Mouse (Mus musculus) naive thymus-derived CD4-positive, alpha-beta T cell, adult 2 months (primary cell): ENCODE data around the gene Sass6.
"Not testable (repeated sequence)": the region's sequence is repeated elsewhere in the genome, so short reads cannot be mapped to it uniquely, and the experiment has no call there.

Experiments
- DNase-seq: peaks from one replicate; pipeline ENCODE4 v3.0.0-alpha.2; 2011; ENCODE audit warnings: low read depth

Sass6 gene

DNA sequence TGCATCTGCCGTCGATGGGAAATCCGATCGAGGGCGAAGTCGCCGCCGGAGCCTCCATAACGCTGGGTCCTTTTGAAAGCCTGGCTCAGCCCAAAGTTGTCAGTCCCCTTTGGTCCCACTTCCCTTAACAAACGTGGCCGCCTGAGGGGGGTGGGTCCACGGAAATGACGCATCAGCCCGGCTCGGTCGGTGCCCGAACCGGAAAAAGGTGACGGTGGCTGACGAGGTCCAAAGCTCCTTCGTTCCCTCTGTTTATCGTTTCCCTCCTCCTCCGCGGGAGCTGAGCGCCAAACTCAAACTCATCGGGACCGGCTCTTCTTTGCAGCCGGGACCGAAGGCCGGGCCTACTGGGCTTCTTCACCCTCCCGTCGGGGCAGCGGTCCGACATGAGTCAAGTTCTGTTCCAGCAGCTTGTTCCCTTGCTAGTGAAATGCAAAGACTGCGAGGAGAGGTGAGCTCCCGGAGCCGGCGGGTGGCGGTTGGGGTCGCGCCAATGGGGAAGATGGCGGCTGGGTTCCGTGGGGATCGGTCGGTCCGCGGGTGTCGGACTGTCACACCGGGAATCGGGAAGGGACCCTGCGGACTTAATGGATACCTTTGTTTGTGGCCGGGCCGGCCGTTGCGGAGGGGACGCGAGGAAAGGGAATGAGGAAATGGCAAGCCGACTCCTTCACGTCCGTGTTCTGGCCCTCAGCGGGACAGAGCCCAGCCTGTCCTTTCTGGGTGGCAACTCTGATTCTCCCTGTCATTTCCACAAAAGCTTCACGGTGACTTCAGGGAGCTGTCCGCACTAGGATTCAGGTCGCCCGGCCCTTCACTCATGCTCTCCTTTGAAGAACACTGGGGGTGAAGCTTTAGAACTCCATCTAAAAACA lies at the start of gene Sass6:
Gene Sass6, plus strand, starts transcription at position 255 of the 875 bp plus-strand sequence.
- peak; percentile 98 for DNase-seq

DNA sequence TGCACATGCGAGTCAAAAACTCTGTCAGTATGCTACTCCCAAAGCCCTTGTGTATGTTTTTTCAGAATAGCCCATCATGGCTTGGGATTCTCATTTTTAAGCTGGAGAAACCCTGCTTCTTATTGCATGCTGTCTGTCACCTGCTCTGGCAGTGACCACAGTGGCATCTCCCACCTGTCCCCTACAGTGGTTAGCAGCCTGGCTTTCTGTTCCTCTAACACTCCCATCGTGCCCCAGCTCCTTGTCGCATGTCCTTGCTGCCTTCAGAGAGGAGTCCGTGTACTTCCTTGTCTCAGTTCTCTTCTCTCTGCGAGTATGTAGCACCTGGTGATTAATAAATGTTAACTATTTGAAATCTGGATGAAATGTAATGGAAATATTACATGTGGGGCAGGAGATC lies 47.4 kb upstream of the Sass6 start:
- no peak for DNase-seq

DNA sequence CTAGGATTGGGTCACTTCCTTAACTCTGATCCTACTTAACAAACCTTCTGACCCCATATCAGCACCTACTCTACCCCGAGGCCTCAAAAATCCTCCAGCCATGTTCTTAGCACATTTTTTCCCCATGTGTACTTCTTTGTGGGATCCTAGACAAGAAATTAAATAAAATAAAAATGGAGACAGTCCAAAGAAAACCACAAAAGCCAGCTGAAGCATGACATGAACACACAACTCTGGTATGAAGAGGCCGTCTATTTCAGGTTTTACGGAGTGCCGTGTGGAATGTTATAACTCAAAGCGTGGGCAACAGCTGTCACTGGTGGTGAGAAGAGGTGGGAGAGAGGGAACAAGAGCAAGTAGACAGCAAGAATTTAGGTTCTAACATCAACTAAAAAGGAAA lies 43.4 kb upstream of the Sass6 start:
- no peak for DNase-seq

DNA sequence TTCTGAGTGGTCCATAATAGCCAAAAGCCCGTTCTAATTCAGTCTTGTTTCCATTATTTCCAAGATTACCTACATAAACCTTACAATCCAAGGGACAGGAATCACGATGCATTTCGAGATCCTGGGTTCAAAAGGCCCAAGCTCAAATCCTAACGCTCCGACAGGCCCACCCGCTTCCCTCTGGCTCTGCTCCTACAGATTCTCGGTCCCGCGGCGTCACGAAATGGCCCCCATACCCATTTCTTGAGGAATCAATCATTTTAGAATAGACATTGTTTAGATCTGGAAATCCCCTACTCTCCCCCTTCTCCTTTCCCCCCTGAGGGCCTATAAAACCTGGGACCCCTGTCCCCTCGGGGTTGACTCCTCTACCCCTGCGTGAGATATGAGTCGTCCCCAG lies 33.5 kb upstream of the Sass6 start:
- not testable (repeated sequence) for DNase-seq

DNA sequence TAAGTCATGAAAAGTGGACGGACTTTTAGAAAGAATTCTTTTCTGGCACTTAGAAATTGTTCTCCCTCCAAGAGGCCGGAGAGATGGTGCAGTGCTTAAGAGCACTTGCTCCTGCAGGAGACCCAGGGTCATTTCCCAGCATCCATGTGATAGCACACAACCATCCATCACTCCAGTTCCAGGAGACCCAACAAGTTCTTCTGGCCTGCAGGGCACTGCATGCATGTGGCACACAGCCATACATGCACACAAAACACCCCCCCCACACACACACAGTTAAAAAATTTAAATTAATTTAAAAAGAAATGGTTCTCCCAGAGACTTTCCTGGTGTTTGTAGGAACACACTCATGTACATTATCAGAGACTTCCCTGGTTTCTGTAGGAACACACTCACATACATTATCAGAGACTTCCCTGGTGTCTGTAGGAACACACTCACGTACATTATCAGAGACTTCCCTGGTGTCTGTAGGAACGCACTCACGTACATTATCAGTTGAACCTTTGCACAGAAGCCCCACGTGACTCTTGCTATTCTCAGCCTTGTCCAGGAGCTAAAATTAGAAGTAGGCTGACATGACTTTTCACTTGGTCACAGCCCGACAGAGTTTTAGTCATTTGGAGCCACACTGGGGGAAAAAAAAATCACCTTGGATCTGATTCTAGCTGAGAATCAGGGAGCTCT lies 32.2 kb upstream of the Sass6 start, which contains the start of gene Lrrc39:
Gene Lrrc39, plus strand, starts transcription at position 566 of the 687 bp plus-strand sequence.
- DNase-seq = no peak

DNA sequence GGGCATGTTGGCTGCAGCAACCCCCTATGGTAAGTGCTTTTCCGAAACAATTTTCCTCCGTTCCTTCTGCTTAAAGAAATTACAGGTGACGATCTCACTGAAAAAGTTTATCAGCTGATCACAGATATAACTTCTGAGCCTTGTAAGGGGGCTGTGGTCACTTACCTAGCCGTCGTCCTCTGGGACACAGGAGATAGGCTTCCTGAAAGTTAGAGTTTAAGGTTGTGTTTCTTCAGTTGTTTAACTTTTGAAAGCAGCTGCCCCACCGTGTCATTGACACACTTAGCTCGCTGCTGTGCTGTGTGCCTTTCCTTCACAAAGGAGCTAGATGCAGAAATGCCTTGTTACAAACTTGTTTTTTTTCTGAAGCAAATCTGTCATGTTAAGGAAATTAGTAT lies 31.7 kb upstream of the Sass6 start:
- DNase-seq = no peak

DNA sequence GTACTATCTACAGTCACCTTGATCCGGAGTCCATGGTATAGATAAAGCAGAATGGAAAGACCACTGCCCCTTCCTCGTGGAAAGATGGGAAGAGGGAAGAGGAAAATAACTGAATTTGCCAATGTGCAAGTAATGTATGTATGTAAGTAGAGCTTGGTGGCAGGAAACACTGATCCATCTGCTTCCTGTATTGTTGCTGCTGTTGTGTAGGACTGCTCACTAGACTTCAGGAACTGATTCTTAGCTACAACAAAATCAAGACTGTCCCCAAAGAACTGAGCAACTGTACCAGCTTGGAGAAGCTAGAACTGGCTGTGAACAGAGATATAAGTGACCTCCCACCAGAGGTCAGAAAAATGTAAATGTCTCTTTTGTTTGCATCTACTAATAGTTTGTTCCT lies 24.2 kb upstream of the Sass6 start:
- DNase-seq = no peak

DNA sequence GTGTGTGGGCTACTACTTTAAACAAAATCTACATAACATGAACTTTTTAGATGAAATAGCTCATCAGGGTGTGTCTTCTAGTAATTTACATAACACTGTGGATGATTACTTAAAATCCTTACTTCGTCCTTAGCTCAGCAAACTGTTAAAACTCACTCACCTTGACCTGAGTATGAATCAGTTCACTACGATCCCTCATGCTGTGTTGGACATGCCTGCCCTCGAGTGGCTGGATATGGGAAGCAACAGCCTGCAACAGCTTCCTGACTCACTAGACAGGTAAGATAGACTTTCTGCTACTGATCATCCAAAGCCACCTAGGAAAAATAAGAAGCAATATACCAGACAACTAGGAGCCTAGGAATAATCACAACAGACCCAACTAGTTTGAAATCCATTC lies 17.5 kb upstream of the Sass6 start:
- DNase-seq = no peak

DNA sequence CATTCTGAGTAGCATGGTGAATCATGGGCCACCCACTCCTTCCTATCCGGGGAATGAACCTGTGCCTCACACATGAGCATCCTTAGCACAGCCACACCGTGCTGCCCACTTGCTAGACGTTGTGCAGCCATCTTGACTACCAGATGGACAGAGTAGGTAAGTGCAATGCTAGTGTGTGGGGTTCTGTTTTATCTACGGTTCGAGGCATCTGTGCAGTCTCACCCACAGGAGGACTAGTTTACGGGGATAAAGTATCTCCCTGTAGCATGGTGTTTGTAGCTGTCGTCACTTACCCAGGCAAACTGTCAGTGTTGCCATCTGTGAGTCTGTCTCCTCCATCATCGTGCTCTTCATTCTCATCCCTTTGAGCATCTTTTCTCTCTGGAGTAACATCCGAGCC lies 12.6 kb upstream of the Sass6 start:
- DNase-seq = no peak

DNA sequence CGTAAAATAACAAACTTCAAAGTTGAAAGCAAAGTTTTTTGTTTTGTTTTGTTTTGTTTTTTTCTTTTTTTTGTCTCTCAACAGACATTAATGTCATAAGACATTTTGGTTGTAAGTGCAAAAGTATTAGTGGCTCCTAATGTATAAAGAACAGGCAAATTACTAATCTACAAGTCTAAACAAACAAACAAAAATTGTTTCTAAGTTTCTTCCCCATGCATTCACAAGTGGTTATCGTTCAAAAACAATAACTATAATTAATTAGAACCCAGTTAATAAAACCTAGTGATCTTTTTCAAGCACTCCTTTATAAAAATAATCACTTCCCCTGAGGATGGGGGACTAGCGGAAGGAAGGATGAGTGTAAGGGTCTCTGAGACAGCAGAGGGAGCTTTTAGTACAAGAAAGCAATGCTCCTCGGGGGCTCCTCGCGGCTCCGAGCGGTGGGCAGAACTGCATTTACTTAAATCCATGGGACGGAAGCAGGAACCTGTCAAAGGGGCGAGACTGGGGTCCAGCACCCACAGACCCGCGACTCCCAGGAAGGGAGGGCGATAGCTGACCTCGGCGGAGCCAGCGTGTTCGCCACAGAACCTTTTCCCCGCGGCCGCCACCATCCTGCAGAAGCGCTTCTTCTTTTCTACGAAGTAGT lies 580 bp upstream of the Sass6 start:
- no peak for DNase-seq

DNA sequence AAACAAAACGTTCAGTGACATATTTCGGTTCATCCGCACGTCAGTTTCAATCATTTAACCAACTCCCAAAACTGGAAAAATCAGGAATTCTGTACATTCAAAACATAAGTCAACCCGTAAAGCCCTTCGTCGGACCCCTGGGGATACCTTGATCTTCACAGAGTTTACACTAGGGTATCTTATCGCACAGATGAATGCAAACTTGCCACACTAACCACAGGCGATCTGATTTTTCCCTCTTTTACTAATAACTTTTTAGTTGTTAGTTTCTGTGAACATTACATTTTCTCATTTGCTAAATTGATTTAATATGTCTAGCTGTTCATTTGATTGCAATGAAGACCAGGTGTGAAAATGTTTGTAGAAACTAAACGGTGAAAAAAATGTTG lies 815 bp downstream of the Sass6 start:
- peak; percentile 7 for DNase-seq

DNA sequence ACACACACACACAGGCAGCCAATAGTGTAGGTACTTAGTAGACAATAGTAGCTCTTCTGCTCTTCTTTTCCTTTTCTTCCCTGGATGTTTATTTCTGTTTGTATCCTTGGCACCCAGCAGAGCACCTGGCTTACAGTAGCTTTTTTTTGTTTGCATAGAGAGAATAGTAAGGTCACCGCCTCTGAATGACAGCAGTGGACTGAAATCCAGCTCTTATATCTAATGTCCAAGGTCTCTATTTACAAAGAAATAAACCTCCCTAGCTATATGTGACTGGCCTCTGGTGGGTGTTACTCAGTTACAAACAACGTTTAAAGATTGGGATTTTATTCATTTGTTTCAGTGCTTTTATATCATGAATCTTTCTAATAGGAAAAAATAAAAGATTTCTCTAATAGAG lies 4.9 kb downstream of the Sass6 start:
- DNase-seq = no peak

DNA sequence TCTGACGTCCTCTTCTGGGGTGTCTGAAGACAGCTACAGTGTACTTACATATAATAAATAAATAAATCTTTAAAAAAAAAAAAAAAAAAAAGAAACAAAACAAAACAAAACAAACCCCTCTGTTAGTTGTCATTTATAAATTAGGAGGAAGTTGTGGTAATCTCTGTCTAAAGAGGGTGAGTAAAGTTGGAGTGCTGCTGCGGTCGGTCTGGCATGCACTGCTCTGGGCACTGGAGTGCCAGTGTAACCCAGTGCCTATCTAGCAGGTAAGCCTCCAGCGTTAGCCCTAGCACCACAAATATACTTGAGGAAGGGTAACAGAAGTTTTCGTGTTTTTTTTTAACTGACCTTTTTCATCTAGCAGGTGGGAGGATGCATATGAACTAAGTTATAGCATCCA lies 6.2 kb downstream of the Sass6 start:
- no peak for DNase-seq

DNA sequence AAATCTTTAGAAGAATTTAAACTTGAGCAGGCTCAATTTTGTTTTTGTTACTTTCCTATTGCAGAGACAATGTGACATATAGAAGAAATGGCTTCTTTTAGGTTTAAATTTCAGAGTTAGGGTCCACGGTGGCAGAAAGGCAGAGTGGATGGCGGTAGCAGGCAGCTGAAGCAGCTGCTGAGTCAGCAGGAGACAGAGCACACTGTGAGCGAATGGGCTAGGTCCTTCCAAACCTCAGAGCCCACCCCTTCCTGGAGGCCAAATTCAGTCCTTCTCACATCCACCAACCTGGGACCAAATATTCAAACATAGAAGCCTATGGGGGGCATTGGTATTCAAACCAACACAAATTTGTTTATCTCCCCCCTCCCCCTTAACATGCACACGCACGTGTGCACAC lies 7.0 kb downstream of the Sass6 start:
- DNase-seq = no peak

DNA sequence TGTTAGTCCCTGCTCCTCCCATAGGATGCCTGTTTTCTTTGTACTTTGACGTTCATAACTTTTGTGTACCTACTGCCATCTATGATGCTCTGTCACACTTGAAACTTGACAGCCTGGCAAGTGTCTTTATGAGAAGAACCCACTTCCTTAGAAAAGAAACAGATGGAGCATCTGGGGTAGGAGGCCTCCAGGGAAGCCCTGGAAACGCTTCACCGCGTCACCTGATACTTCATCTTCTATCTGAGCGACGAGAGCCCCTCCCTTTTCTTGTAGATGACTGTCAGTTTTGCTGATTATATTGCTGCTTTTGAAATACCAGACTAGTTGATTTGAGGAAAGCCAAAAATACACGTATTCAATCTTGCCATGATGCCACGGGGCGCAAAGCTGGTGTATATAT lies 9.8 kb downstream of the Sass6 start:
- no peak for DNase-seq

DNA sequence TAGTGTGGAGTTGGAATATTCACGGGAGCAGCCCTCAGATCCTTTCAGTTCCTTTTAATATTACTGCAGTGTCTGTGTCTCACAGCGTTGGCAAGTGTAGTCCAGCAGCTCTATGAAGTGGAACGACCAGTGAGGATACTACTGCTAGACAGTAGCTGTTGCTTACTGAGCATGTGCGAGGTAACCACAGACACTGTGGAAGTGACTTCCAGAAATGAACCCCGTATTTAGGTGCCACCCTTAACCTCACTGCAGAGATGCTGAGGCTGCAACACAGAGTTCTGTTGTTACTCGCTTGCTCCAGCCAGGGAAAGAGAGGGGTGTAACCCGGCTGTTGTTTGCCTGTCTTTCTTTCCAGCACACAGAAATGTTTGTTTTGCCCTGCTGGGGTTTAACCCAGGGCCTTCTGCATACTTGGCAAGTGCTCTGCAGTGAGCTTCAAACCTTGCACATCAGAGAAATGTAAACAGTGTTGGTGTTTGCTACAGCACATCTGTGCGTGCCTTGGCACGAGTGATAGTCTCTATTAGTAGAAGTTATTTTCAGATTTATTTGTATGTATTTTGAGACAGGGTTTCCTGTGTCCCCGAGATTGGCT lies 19.6 kb downstream of the Sass6 start, which contains the start of gene Trmt13:
Gene Trmt13, minus strand, starts transcription at position 293 of the 598 bp plus-strand sequence.
- no peak for DNase-seq

DNA sequence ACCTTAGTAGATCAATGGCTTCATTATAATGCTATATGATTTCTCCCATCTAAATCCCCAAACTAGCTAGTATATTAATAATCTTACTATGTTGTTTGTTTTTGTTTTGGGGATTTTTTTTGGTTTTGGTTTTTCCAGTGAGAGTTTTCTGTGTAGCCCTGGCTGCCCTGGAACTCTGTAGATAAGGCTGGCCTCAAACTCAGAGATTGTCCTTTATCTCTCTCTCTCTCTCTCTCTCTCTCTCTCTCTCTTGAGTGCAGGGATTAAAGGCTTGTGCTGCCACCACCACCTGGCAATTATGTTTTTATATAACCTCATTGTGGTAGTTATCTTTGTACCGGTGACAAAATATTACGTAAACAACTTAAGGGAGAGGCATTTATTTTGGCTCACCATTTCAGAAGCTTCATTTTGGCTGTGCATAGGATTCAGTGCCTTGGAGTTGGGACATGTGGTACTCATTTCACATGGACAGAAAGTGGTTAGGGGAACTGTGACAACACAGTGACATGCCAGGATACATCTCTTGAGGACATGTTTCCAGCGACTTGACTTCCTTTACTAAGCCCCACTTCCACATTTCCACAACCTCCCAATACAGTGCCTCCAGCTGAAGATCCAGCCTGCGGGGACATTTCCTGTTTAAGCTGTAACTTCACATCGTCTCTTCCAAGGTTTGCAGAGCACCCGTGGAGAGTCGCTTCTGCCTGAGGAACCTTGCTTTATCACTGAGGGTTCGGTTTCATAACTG lies 20.7 kb downstream of the Sass6 start:
- no peak for DNase-seq

DNA sequence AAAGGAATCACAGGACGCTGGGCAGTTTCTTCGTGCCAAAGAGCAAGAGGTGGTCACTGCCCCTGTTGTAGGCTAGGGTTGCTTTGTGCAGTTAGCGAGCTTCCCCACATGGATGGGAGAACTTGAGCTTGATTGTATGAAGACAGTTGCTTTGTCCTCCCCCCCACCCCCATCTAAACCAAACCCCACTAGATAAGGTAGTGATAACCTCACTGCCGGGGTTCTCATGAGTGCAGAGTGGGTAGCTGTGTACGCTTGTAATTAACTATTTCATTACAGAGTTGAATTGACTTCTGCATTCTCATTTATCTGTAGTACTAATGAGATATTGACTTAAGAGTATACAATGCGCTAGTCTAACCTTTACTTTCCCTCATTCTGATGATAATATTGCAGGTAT lies 24.1 kb downstream of the Sass6 start:
- DNase-seq = no peak

DNA sequence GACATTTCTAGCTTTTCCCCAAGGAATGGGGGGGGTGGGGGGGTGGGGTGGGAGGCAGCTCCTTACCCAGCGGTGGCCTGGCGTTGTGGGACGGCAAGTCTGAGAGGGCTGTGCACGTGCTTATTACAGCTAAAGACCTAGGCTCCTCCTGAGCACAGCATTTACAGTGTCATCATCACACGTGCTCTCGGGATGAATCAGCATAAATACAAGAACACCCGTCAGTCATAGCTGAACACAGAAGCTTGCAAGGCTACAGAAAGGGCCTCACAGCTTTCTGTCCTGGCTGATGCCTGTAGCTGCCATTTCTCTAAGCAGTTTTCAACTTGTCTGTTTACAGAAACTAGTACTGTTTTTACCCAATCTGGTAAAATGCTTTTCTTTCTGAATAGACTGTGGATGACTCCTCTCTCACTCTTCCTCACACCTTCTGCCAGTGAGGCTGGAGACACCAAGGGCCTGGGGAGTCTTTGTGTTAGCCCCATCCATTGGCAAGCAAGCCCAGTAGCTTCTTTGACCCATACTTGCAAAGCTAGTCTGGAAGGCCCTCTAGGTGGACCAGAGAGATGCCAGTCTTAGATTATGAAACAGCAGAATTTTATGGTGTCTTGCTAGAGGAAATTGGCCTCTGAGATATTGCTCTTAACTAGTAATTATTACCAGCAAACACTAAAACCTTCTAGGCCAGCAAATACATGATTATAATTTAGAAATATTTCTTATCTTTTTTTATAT lies 26.0 kb downstream of the Sass6 start:
- no peak for DNase-seq

DNA sequence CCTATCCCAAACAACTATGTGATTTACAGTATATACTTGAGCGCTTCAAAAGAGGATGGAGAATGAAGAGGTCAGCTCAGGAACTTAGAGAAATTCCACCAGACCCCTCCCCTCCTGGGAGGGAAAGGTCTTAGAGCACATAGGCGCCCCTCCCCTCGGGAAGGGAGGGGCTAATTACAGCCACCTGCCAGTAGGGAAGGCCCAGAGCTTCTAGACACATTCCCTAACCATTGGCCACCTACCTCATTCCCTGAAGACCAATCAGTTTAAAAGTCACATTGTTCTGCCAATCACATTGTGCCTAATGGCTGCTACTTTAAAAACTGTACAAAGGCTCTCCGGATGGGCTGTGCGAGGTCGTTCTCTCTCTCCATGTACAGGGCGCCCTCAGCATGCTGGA lies 27.9 kb downstream of the Sass6 start:
- no peak for DNase-seq

DNA sequence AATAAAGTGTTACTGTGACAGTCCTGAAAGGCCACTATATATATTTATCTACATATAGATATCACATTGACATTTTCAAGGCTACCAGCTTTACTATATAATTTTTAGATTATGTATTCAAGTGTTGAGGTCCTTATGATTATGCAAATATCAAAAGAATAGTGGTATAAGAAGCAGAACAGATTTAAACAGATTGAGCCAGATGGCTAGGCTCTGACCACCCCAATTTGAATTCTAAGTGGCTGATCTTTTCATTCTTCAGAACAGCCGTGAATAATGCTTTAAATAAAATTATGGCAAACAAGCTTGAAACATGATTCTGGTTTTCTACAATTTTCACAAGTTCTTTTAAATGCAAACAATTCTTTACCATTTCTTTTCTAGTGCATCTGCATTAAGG lies 36.7 kb downstream of the Sass6 start:
- DNase-seq = no peak
